8 mouse cellular contexts compared by ENCODE assay signal in genomic region chr8:10153611-10154438, GRCm38 (mm10). TPM values are rescaled to one million over a fixed set of nuclear protein-coding genes. Genes with fewer than 3 reads are reported as not detected.
DNase-seq lines count a peak whose midpoint lies in the region; ATAC-seq lines count a peak whose summit lies in the region.

Gene Myo16, plus strand, starts transcription at chr8:10153911.

- WGBS in heart, embryonic 16.5 days = under 1% methylated on average over 60 of the region's 61 CpGs

- no peak within 1 kb of the TSS for H3K27ac ChIP-seq in heart, embryonic 16.5 days (ENCODE audit: low read length)

- H3K36me3 ChIP-seq in heart, embryonic 16.5 days (ENCODE audit: control insufficient read depth, insufficient read depth) = no peaks in the 10 kb centered on the region

- H3K4me2 ChIP-seq in heart, embryonic 16.5 days (ENCODE audit: low read depth, low read length) = peak within 1 kb of the TSS; percentile 96

- H3K4me3 ChIP-seq in heart, embryonic 16.5 days (ENCODE audit: low read length) = peak within 1 kb of the TSS; percentile 67

- H3K9ac ChIP-seq in heart, embryonic 16.5 days (ENCODE audit: low read length) = peak within 1 kb of the TSS; percentile 60

- peaks cover 24% of the 10 kb centered on the region for H3K27me3 ChIP-seq in heart, embryonic 16.5 days (ENCODE audit: control insufficient read depth, insufficient read depth, low read length)

- no peaks in the 10 kb centered on the region; the same call in 1 of the 2 replicates for H3K4me1 ChIP-seq in heart, embryonic 16.5 days (ENCODE audit: control insufficient read depth, insufficient read depth, low read length)

- no peak for DNase-seq in layer of hippocampus, adult 18-20 months (ENCODE audit: low spot score in 2 of 2)
- no peak for DNase-seq in layer of hippocampus, adult 9-11 months
- peak; percentile 36 for DNase-seq in embryo, embryonic 11.5 days (ENCODE audit: low read depth, low spot score)
- DNase-seq in left cerebral cortex, postnatal 4 days = peak; percentile 77
- DNase-seq in neural tube, embryonic 10.5 days (ENCODE audit: extremely low spot score, low spot score) = peak; percentile 76
- DNase-seq in ovary, postnatal 14 days (ENCODE audit: low spot score) = no peak
- DNase-seq in urinary bladder, postnatal 10 days (ENCODE audit: low spot score) = no peak

- intact Hi-C loops in left cerebral cortex, postnatal 4 days (cut with DNase I) = loop anchor here (5.0 to 10.0 kb wide), 2 partner anchors 102 to 179 kb away; partner anchors contain the start of genes Abhd13 and Lig4

- no peak for ATAC-seq in heart, embryonic 16.5 days (replicated peaks; ENCODE audit: extremely low read depth, insufficient read depth, low FRiP score)

- no peaks in the 10 kb centered on the region for H3K9me3 ChIP-seq in heart, embryonic 16.5 days (replicated peaks; ENCODE audit: control insufficient read depth, low read length)

RNA-seq across cellular contexts. Expression of gene Myo16, which starts in this region (rescaled TPM):
- total RNA-seq in layer of hippocampus, adult 18-20 months (2021) = 10 to 100 TPM; 20.0 to 20.1 TPM
- 0.34 and 0.49 TPM in 2 replicates for polyA plus RNA-seq in heart, embryonic 16.5 days (2015; fragmentation: Nextera tagmentation; extraction: Ambion mirVana)
- 100 to 1,000 TPM; 117 to 126 TPM for total RNA-seq in left cerebral cortex, postnatal 4 days (2021)

Comparison
In these comparisons a context has a peak if more than half of its experiments do, and no peak if none do; other contexts are left out.
1. RNA of gene Myo16 (total RNA-seq): 117 to 126 TPM in left cerebral cortex, postnatal 4 days; 20.0 to 20.1 TPM in layer of hippocampus, adult 18-20 months; every median in the first group is over 4 times any median in the second.
2. DNase-seq: peak in embryo, embryonic 11.5 days (single experiment), left cerebral cortex, postnatal 4 days (single experiment) and neural tube, embryonic 10.5 days (single experiment); none in layer of hippocampus, adult 18-20 months (0 of 2), layer of hippocampus, adult 9-11 months (single experiment), ovary, postnatal 14 days (single experiment) and urinary bladder, postnatal 10 days (single experiment).